Mouse (Mus musculus) layer of hippocampus, postnatal 36 days (tissue): ENCODE data around the gene Rfx7. TPM values are rescaled to one million over a fixed set of nuclear protein-coding genes. Genes with fewer than 3 reads are reported as not detected.
"Not testable (repeated sequence)": the region's sequence is repeated elsewhere in the genome, so short reads cannot be mapped to it uniquely, and the experiment has no call there.

Experiments used
- DNase-seq, 2 experiments: peaks; one replicate each; pipeline ENCODE4 v3.0.0; 2022
- total RNA-seq, 2 experiments: library from RNA; stranded (reverse); gene quantifications; 2 replicates each; pipeline ENCODE4 v1.2.3; 2021

Rfx7 gene
- total RNA-seq, 2 experiments from 2014 or later: 23.1 to 25.4 TPM

DNA sequence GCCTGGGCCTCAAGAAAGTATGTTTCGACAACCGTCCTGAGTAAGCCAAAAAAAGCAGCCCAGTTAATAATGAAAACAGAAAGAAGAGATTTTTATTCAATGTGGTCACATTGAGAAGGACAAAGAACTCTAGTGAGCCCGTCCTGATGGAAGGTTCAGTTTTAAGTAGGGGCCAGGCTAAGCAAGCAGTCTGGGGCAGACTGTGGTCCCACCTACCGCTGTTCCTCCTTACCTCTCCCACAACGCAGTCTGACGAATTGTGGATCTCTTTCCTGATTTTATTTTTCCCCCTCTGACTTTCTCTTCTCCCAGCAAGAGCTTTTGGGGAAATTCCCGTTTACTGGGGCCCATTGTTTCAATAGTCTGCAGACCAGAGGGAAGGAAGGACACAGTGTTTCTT lies 108.6 kb downstream of the Rfx7 start:
- no peak for DNase-seq

DNA sequence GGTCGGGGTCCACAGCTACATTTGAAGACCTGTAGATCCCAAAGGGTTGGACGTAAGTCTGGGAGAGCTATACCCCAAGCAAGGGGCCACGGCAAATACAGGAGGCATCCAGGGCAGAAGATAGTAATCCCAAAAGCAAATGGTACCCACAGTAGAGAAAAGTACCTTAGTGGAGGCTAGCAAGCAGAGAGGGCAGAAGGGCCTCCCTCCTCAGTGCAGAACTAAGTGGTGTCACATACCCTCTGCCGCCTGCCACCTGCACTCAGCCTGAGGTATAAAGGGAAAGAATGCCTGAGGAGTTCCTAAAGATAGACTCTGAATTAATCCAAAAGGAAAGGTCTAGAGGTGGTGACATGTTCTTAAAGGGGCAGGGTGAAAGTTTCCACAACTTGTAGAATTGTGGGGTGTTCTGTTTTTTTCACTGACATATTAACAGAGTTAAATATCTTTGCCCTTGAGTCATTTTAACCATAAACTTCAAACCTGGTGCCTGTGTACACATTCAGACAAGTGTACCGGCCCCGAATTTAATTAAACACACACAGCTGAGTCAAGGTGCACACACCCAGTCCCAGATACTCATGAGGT lies 109.1 kb downstream of the Rfx7 start:
- no peak for DNase-seq

DNA sequence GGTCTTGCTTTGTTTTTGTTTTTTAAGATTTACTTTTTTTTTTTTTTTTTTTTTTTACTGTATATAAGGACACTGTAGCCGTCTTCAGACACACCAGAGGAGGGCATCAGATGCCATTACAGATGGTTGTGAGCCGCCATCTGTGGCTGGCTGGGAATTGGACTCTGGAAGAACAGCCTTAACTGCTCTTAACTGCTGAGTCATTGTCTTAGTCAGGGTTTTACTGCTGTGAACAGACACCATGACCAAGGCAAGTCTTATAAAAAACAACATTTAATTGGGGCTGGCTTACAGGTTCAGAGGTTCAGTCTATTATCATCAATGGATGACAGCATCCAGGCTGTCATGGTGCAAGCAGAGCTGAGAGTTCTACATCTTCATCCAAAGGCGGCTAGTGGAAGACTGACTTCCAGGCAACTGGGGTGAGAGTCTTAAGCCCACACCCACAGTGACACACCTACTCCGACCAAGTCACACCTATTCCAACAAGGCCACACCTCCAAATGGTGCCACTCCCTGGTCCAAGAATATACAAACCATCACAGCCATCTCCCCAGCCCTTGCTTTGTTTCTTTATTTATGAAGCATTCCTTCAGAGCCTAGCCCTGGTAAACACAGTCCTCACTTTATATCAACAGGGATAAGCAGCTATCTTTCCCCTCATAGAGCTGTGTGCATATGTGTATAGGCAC lies 110.9 kb downstream of the Rfx7 start:
- not testable (repeated sequence) for DNase-seq

DNA sequence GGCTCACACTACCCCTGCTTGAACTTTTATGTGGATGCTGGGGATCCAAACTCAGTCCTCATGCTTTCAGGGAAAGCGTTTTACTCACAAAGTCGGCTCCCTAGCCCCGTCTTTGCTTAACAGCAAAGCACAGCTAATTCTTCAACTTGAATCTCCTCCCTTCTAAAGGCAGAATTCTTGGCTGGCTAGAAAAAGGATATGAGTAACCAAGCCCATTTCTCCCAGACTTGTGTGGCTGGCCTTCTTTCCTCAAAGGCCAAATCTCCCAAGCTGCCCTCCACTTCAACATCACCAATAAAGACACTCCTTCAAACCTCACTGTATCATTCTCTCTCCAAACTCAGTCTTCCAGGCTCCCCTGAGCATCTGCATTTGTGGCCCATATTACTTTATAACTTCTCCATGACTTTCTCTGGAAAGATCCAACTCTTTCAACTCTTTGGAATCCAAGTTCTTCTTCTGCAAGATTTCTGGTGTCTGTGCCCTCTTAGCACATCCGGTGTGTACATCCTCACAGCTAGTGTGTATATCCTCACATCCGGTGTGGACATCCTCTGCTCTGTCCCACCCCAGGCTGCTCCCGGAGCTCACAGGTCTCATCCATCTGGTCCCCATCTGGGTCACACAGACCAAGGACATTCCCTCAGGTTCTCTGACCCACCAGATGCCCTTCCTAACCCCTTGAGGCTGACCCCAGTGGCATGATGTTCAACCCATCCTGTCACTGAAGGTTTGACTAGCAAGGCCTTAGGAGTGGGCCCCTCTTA lies 111.8 kb downstream of the Rfx7 start:
- no peak for DNase-seq

DNA sequence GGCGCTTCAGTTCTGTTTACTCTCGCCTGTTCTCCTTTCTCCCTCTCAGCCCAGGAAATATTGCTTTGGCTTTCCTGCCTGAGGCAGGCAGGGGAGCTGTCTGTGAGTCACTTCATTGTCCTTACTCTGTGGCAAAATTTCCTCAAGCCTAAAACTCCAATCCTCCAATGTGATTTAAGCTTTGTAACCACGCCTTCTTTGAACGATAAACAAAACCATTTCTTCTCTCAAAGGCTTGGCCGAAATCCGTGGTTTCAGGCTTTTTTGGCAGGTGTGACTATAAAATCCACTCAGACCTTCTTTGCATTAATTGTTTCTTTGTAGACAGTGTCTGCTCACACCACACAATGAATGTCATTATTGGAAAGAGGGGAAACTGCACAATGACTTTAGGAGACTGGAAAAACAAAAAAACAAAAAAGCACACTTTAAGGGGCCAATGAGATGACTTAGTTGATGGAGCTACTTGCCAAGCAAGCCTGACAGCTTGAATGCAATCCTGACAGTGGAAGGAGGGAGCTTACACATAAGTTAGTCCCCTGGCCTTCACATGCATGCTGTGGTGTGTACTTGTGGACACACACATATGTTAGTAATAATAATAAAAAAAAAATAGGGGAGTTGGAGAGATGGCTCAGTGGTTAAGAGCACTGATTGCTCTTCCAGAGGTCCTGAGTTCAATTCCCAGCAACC lies 112.5 kb downstream of the Rfx7 start:
- no peak for DNase-seq

DNA sequence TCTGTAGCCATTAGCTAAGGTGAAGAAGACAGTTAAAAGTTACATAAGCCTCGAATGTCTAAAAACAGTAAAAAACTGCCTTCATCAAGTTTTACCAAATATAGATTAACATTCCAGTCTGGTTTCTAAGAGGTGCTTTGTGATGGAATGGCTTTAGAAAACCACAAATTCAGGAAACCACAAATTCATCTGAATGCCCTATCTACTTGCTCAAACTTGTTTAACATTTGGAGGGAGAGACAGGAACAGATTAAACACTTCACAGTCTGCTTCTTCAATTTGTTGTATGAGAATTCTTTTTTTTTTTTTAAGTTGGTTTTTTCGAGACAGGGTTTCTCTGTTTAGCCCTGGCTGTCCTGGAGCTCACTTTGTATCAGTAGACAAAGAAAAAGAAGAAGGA lies 117.7 kb downstream of the Rfx7 start:
- DNase-seq: no peak

DNA sequence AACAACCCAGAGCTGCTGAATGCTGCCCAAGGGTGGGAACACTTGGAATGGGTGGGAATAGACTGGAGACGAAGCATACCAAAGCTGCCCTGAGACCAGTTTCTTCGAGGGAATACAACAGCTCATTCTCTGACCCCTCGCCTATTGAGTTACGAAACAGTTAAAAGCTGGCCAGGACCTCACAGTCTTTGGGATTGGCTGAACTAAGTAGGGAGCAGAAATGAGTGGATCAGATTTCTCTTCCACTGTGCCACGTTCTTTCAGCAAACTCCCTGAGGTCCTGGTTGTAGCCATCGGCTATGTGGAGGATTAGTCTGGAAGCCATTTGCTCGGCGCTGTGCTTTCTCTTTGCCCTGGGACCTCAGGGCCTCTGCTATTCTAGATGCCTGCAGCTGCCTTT lies 120.9 kb downstream of the Rfx7 start:
- DNase-seq: no peak

DNA sequence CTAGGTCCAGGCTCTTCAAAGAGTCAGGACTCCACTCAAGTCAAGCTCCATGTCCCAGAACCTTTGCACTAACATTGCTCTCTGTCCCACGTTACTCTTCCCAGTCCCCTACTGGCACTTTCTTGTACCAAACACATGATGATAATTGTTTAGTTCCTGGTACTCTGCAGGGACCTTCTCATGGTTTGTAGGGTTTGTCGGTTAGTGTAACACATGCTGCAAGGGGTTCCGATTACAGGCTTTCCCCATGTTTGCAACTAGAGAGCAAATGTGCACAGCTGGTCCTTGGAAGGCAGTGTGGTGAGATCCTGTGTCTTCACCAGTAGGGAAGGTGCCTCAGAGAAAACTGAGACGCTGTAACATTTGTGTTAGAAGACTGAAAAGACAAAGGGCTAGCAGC lies 121.5 kb downstream of the Rfx7 start:
- DNase-seq: no peak

DNA sequence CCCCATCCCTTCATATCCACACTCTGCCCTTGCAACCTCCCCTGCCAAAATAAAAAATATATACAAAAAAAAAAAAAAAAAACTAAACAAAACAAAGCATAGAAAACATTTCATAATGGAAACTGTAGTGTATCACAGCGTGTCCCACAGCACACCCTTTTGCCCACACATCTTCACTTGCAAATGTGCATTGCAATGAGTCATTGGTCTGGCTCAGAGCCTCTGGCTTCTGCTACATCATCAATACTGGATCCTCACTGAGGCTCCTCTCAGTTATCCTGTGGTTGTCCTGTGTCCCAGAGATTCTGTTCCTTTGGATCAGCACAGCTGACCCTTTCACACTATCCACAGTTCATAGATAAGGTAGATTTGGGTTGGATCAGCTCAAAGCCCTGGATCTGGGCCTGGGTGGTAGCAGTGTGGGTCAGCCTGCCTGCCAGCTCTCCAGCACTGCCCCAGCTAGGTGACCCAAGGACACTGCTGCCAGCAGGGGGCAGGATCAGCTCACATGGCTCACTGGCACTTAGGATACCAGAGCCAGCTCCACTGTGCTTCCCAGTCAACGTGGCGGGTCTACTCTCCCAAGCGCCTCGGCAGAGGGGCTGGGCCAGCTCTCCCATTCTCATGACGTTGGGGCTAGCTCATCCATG lies 122.7 kb downstream of the Rfx7 start:
- peak; percentile 41 to 44 for DNase-seq

DNA sequence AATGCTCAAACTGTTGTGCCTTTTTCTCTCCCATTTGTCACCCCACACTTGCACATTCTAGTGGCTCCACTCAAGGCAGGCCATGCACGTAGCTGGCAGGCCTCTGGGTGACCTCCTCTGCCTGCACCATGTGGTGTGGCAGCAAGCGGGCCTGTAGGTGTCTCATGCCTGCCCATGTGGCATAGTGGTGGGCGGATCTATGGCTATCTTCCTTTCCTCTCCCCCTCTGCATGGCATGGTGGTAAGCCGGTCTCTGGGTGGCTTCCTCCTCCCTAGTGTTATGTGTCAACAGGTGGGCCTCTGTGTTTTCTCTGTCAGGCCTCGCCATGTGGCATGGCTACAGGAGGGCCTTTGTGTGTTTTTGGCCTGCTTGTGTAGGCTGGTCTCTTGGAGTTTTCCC lies 123.6 kb downstream of the Rfx7 start:
- no peak for DNase-seq

DNA sequence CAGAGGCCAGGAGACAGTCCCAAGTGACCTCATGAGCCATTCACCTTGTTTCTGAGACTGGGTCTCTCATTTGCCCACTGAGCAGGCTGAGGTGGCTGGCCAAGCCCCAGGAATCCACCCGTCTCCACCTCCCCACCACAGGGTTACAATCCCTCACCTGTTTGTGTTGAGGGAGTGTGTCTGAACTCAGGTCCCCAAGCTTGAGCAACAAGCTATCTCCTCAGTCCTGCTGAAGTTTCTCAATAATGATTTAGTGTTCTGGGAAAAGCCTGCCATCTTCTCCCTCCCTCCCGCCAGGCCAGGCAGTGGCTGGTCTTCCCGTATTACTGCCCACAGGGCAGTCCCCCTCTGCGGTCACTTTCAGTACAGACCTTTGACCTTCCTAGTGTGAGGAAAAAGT lies 124.5 kb downstream of the Rfx7 start:
- no peak for DNase-seq

DNA sequence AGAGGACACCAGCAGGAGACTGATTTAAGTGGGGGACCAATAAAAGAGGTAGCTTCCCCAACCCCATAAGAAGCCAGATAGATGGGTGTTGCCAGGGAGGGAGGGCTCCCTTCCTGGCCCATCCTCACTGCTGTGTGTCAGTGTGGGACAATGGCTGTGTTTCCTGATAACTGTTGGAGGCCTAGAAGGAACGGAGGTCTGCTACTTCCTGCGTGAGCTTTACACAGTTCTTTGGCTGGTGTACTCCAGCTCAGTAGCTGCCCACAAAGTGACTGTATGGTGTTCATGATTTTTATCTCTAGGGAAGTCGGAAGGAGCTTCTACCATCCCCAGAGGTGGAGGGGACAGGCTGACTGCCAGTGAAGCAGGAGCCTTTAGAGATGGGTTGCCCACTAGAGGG lies 124.9 kb downstream of the Rfx7 start:
- no peak for DNase-seq

DNA sequence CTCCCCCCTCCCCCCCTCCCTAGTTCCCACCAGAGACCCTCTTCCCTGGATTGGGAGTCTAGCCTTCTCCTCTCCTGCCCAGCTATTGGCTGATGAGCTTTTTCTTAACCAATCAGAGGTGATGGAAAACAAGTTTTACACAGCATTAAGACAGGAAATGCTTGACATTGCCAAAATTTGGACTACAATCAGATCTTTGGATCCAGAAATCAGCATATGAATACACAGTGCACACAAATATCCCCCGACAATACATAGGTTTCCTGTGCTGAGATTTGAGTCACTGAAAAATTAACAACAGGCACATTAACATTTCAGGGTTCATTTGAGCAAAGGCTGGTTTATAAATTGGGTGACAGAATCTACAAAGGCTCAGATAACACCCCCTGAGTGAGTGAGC lies 125.7 kb downstream of the Rfx7 start:
- DNase-seq: no peak

DNA sequence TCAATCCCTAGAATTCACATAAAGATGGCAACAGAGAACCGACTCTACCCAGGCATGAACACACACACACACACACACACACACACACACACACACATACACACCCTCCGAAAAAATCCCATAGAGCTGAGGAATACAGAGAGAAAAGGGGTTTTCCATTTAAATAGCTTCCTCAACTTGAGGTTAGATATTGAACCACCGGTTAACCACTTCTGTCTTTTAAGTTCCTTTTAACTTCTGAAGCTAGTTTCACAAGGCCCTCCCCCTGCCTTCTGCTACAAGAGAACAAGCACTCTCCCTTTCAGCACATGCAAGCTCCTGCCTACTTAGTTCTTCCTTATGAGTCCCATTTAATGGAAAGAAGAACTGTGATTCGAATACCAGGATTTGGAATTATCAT lies 128.1 kb downstream of the Rfx7 start:
- no peak for DNase-seq

DNA sequence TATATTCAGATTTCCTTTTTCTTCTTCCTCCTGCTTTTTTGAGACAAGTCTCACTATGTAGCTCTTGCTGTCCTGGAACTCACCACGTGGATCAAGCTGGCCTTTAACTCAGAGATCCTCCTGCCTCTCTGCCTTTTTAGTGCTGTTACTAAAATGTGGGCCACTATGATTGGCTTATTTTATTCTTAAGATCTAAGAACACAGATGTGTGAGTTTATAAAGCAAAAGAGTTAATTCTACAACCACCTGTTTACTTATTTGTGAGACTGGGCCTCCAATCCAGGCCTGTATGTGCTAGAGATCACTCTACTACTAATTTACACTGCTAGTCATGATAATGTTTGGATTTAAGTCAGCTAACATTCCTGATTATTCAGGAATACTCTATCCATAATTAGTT lies 128.9 kb downstream of the Rfx7 start:
- no peak for DNase-seq

DNA sequence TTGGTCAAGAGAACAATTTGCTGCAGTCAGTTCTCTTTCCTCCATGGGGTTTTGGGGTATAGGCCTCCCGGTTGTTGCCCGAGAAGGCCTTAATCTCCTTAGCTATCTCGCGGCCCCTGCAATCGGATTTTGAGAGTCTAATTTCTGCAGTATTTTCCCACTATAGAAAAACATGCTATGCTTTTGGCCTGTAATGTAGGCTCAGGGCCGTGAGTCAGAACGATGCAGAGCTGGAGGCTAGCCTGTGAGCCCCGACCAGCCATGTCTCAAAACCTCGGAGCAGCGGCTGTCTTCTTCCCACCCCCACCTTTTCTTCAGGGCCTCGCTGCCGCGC lies 129.5 kb downstream of the Rfx7 start:
- DNase-seq: no peak

DNA sequence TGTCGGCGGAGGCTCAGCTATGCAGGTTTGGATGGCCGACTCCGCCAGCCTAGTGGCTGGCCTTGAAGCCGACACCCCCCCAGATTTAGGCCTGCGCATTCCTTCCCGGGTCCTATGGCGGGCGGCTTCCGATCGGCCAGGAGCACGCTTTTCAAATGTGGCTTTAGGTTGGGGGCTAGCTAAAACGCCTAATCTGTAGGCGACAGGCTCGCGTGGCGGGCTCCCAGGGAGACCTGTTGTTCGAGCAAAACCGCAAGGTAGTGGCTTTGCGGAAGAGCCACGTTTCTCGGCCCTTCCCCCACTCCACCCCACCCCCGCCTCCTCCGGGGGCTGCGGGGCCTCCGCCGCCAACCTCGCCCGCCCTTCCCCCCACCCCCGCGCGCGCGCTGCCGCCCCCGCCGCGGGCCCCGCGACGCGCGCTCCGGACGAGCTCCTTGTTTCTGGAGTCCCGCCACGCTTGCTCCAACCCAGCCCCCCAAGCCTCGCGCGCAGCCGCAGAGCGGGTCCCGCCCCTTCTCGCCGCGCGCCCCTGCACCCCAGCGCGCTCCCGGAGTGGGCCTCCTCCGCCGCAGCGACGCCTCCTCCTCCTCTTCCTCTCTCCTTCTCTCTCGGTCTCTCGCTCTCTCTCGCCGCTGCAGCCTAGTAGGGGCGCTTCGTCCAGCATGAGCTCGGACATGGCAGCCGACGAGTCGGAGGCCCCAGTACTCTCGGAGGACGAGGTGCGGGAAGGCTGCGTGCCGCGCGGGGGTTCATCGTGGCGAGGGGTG lies 130.0 kb downstream of the Rfx7 start, which contains the start of gene Nedd4:
Gene Nedd4, plus strand, starts transcription at position 452 of the 767 bp plus-strand sequence.
- DNase-seq: peak; percentile 94 to 96

DNA sequence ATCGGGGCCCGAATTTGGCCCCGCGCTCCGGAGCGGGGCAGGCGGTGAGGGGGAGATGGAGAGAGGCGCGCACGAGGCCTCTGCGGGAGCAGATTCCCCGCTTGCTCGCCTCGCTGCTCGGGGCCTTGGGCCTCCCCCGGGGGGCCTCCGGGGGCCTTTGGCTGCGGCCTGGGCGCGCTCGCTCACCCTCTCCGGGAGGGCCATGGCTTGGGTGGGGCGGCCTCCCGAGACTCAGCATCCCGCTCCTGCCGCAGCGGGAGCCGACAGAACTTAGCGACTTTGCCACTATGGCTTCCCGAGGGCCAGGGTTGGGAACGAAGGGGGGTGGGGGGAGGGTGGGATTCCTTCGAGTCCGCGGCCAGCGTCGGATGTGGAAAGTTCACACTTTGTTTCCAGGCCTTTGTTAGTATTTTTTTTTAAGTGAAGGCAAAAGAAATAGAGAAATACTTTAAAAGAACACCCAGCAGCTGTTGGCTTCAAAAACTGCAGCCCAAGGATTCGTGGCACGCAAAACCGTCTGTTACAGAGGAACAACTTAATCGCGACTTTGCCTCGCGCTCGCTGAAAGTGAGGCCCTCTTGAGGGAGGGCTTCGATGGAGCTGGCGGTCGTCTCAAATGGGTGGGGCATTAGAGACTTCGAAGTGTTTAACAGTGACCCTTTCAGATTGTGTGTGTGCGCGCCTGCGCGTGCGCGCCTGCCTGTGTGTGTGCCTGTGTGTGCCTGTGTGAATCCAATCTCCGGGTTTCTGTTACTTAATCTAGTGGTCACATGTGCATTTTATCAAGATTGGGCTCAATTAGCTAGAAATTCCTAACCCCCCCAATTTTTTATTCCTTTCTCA lies 130.9 kb downstream of the Rfx7 start:
- peak; percentile 69 to 72 for DNase-seq

DNA sequence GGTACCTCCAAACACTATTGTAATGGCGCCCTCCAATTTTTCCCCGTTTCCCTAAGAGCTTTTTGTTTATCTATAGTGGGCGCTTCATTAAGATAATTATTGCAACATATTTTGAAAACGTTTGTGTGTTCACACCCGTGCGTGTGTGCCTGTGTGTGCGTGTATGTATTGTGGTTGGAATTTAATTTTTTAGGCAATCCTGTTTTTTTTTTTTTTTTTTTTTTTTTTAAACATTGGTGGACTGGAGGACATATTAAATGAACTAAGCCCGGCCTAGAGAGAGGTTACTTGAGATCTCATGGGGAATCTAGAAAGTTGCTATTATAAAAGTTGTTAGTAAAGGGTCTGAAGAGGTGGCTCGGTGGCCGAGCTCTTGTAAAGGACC lies 131.5 kb downstream of the Rfx7 start:
- no peak for DNase-seq

DNA sequence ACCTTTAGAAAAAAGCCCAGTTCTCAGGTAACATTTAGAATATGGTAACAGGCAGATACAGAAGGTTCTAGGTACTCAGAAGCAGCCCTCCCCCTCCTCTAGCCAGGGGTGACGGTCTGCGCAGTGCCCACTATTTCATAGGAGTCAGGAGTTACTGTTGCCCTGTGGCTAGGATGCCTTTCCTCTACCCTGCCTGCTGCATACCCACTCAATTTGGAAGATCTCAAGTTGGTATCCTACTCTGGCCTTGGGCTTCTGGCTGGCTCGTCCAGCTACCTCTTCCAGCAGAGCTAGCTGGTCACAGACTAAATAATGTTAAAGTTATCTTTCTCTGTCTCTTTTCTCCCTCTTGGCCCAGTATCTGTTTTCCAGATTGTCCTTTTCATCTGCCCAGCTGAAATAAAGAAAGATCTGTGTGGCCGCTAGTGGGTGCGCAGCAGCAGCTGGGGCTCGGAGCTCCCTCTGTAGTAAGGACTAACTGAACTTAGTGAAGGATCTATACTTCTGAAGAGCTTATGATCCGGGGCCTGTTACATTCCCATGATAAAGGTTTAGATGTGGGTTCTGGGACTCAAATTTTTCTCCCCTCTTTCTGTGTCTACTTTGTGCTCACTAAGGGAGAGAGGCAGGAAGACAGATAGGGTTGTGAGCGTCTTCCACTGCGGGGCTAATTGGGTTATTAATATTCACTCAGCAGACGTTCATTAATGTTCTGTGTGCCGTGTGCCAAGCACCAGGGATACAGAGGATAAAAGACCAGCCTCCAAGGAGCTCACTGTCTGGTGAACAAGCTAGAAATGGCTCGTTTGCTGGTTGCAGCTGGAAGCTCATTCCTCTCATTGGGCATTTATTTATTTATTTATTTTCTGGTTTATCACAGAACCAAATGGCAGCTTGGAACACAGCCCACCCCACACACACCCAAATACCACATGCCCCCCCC lies 132.6 kb downstream of the Rfx7 start:
- DNase-seq: no peak
